33 mouse cellular contexts compared by ENCODE assay signal in genomic region chr14:55777806-55778205, GRCm38 (mm10). TPM values are rescaled to one million over a fixed set of nuclear protein-coding genes. Genes with fewer than 3 reads are reported as not detected.
DNase-seq lines count a peak whose midpoint lies in the region; ATAC-seq and TF ChIP-seq lines count a peak whose summit lies in the region.
"Had no signal": no experiment of that assay in that cellular context is flagged by ENCODE, and none has a peak within 500 bp of the region (broad histone marks: within the 10 kb centered on the region; RNA-seq: fewer than 3 reads in every experiment).

No protein-coding gene starts in this region.

- intact Hi-C loops in heart, adult 2 months (cut with DNase I): no loop called here

- H3K27me3 ChIP-seq in heart, adult 2 months (ENCODE audit: control insufficient read depth, insufficient read depth, low read length): no peaks in the 10 kb centered on the region
- peaks cover 17% of the 10 kb centered on the region for H3K27me3 ChIP-seq in heart, embryonic 12.5 days (replicated peaks)
- H3K27me3 ChIP-seq in kidney, embryonic 14.5 days (ENCODE audit: control insufficient read depth, insufficient read depth, low read length): peaks cover 7% of the 10 kb centered on the region; the same call in 1 of the 2 replicates
- peaks cover 10% of the 10 kb centered on the region for H3K27me3 ChIP-seq in forebrain, embryonic 11.5 days (ENCODE audit: control insufficient read depth, insufficient read depth, low read length)

- no peak overlapping the region for H3K4me3 ChIP-seq in heart, adult 2 months
- H3K4me3 ChIP-seq in heart, embryonic 12.5 days: no peak overlapping the region
- no peak overlapping the region for H3K4me3 ChIP-seq in kidney, embryonic 14.5 days (ENCODE audit: low read length)
- no peak overlapping the region for H3K4me3 ChIP-seq in forebrain, embryonic 11.5 days (ENCODE audit: low read depth, low read length)
- H3K4me3 ChIP-seq: embryonic facial prominence, embryonic 12.5 days; forebrain, embryonic 15.5 days; hindbrain, embryonic 13.5 days; kidney, embryonic 15.5 days; layer of hippocampus, adult 2 months; limb, embryonic 13.5 days; liver, embryonic 13.5 days; midbrain, embryonic 10.5 days; myocyte; neural tube, embryonic 12.5 days had no signal

- peak overlapping the region; percentile 17 for H3K27ac ChIP-seq in heart, adult 2 months
- no peak overlapping the region for H3K27ac ChIP-seq in heart, embryonic 12.5 days (ENCODE audit: poor library complexity, severe bottlenecking)
- no peak overlapping the region for H3K27ac ChIP-seq in kidney, embryonic 14.5 days (ENCODE audit: low read depth, low read length)
- H3K27ac ChIP-seq in forebrain, embryonic 11.5 days (ENCODE audit: low read depth, low read length): no peak overlapping the region
- H3K27ac ChIP-seq: embryonic facial prominence, embryonic 12.5 days; forebrain, embryonic 15.5 days; hindbrain, embryonic 13.5 days; kidney, embryonic 15.5 days; layer of hippocampus, adult 2 months; limb, embryonic 13.5 days; liver, embryonic 13.5 days; macrophage; midbrain, embryonic 10.5 days; neural tube, embryonic 12.5 days had no signal

- peak in 1 of 2 experiments; percentile 17 for DNase-seq in heart, adult 2 months
- peak; percentile 5 for DNase-seq in kidney, postnatal 10 days
- peak; percentile 3 for DNase-seq in thymus, postnatal 4 days
- no peak for DNase-seq in thymus, postnatal 36 days
- no peak for DNase-seq in forebrain, embryonic 11.5 days (ENCODE audit: low spot score)
- DNase-seq: adrenal gland, adult 8-10 months; cerebellum, adult 11-12 months; cerebellum, adult 9-11 months; embryo, embryonic 11 days; kidney, adult 11 months; kidney, postnatal 36 days; liver, embryonic 13.5 days; lung, adult 18-20 months; lung, postnatal 10 days; right cerebral cortex, adult 18-20 months; spleen, adult 18-20 months; thymus, adult 2 months had no signal

- H3K9me3 ChIP-seq in heart, embryonic 12.5 days (replicated peaks): no peaks in the 10 kb centered on the region
- no peaks in the 10 kb centered on the region for H3K9me3 ChIP-seq in kidney, embryonic 14.5 days (ENCODE audit: control insufficient read depth, low read length)
- H3K9me3 ChIP-seq in forebrain, embryonic 11.5 days (ENCODE audit: control insufficient read depth, low read length): no peaks in the 10 kb centered on the region
- H3K9me3 ChIP-seq: embryonic facial prominence, embryonic 12.5 days; forebrain, embryonic 15.5 days; hindbrain, embryonic 13.5 days; kidney, embryonic 15.5 days; limb, embryonic 13.5 days; liver, embryonic 13.5 days; midbrain, embryonic 10.5 days; neural tube, embryonic 12.5 days had no signal

- H3K4me1 ChIP-seq in heart, adult 2 months (ENCODE audit: control insufficient read depth, insufficient read depth, low read length): peaks cover 7% of the 10 kb centered on the region
- H3K4me1 ChIP-seq in heart, embryonic 12.5 days (replicated peaks): peaks cover 25% of the 10 kb centered on the region
- H3K4me1 ChIP-seq in kidney, embryonic 14.5 days (ENCODE audit: control insufficient read depth, insufficient read depth, low read length): peaks cover 4% of the 10 kb centered on the region; the same call in 1 of the 2 replicates
- H3K4me1 ChIP-seq in forebrain, embryonic 11.5 days (replicated peaks; ENCODE audit: control insufficient read depth, insufficient read depth, low read length): no peaks in the 10 kb centered on the region
- H3K4me1 ChIP-seq: forebrain, embryonic 15.5 days; neural tube, embryonic 12.5 days had no signal

- H3K4me2 ChIP-seq in heart, embryonic 12.5 days: no peak overlapping the region
- no peak overlapping the region for H3K4me2 ChIP-seq in kidney, embryonic 14.5 days (replicated peaks; ENCODE audit: low read depth, low read length)
- no peak overlapping the region for H3K4me2 ChIP-seq in forebrain, embryonic 11.5 days (ENCODE audit: low read depth, low read length, severe bottlenecking)
- H3K4me2 ChIP-seq: embryonic facial prominence, embryonic 12.5 days; forebrain, embryonic 15.5 days; hindbrain, embryonic 13.5 days; kidney, embryonic 15.5 days; limb, embryonic 13.5 days; liver, embryonic 13.5 days; neural tube, embryonic 12.5 days had no signal

- no peak for ATAC-seq in heart, embryonic 12.5 days (ENCODE audit: insufficient number of reproducible peaks, low FRiP score)
- ATAC-seq in kidney, embryonic 14.5 days (ENCODE audit: low FRiP score, low TSS enrichment): no peak
- no peak for ATAC-seq in forebrain, embryonic 11.5 days (replicated peaks; ENCODE audit: low FRiP score)
- ATAC-seq: activated CD4-positive, CD25-positive, alpha-beta regulatory T cell, adult 4 months; forebrain, embryonic 15.5 days; midbrain, embryonic 16.5 days had no signal

- H3K36me3 ChIP-seq in heart, adult 2 months (ENCODE audit: control insufficient read depth, insufficient read depth, low read length): no peaks in the 10 kb centered on the region; the same call in 1 of the 2 replicates
- H3K36me3 ChIP-seq in heart, embryonic 12.5 days: peaks cover 29% of the 10 kb centered on the region
- H3K36me3 ChIP-seq in kidney, embryonic 14.5 days (ENCODE audit: control insufficient read depth, insufficient read depth, low read length): no peaks in the 10 kb centered on the region
- H3K36me3 ChIP-seq in forebrain, embryonic 11.5 days (ENCODE audit: control insufficient read depth, insufficient read depth, low read length): no peaks in the 10 kb centered on the region
- H3K36me3 ChIP-seq: embryonic facial prominence, embryonic 12.5 days; forebrain, embryonic 15.5 days; hindbrain, embryonic 13.5 days; liver, embryonic 13.5 days; midbrain, embryonic 10.5 days; neural tube, embryonic 12.5 days had no signal

- no peak for TF ChIP-seq POLR2A in heart, adult 2 months (IDR thresholded peaks at IDR 0.05; ENCODE audit: insufficient read depth, low read depth, low read length)

- H3K79me2 ChIP-seq in heart, adult 2 months (replicated peaks; ENCODE audit: control insufficient read depth, insufficient read depth, low read length): no peaks in the 10 kb centered on the region

- TF ChIP-seq CTCF in heart, adult 2 months (IDR thresholded peaks at IDR 0.05): no peak

- 81% methylated on average over 11 of the region's 11 CpGs for WGBS in heart, adult 2 months
- 83% methylated on average over 11 of the region's 11 CpGs for WGBS in heart, embryonic 12.5 days
- 91% methylated on average over 11 of the region's 11 CpGs for WGBS in kidney, embryonic 14.5 days
- 92% methylated on average over 11 of the region's 11 CpGs for WGBS in forebrain, embryonic 11.5 days

- H3K9ac ChIP-seq in heart, adult 2 months (ENCODE audit: low read depth, low read length): no peak overlapping the region
- no peak overlapping the region for H3K9ac ChIP-seq in heart, embryonic 12.5 days
- no peak overlapping the region for H3K9ac ChIP-seq in kidney, embryonic 14.5 days (ENCODE audit: low read depth, low read length)
- H3K9ac ChIP-seq in forebrain, embryonic 11.5 days (ENCODE audit: low read length): no peak overlapping the region
- H3K9ac ChIP-seq: embryonic facial prominence, embryonic 12.5 days; forebrain, embryonic 15.5 days; hindbrain, embryonic 13.5 days; kidney, embryonic 15.5 days; limb, embryonic 13.5 days; liver, embryonic 13.5 days; neural tube, embryonic 12.5 days had no signal

- no peak for TF ChIP-seq EP300 in heart, adult 2 months (IDR thresholded peaks at IDR 0.05; ENCODE audit: insufficient read depth, low read depth, low read length)

RNA-seq across cellular contexts. Expression of gene Adcy4, which starts 6.1 kb away (rescaled TPM):
- 10 to 100 TPM; 16.1 to 20.3 TPM for total RNA-seq in heart, adult 2 months (2021)
- polyA plus RNA-seq in heart, adult 2 months (2012; rRNA removed): 36.5 and 40.0 TPM in 2 replicates
- polyA plus RNA-seq in heart, embryonic 12.5 days (2016; fragmentation: Nextera tagmentation; extraction: Ambion mirVana): 24.4 and 26.2 TPM in 2 replicates
- polyA plus RNA-seq in kidney, embryonic 14.5 days (2014; fragmentation: Nextera tagmentation; extraction: Ambion mirVana): 7.8 and 10.4 TPM in 2 replicates
- polyA plus RNA-seq in forebrain, embryonic 11.5 days (2014; fragmentation: Nextera tagmentation; extraction: Ambion mirVana): 6.1 and 7.2 TPM in 2 replicates
- total RNA-seq: CH12.LX had no signal

RNA-seq across cellular contexts. Expression of gene Ripk3, which starts 10.9 kb away (rescaled TPM):
- 1 to 10 TPM; 2.2 to 2.4 TPM for total RNA-seq in heart, adult 2 months (2021)
- polyA plus RNA-seq in heart, adult 2 months (2012; rRNA removed): 3.5 and 4.1 TPM in 2 replicates
- polyA plus RNA-seq in heart, embryonic 12.5 days (2016; fragmentation: Nextera tagmentation; extraction: Ambion mirVana): 19.7 and 20.3 TPM in 2 replicates
- 38.1 and 43.3 TPM in 2 replicates for polyA plus RNA-seq in kidney, embryonic 14.5 days (2014; fragmentation: Nextera tagmentation; extraction: Ambion mirVana)
- polyA plus RNA-seq in forebrain, embryonic 11.5 days (2014; fragmentation: Nextera tagmentation; extraction: Ambion mirVana): 6.6 and 9.7 TPM in 2 replicates

RNA-seq across cellular contexts. Expression of gene Ltb4r1, which starts 12.0 kb away (rescaled TPM):
- under 1 TPM; 0.34 to 0.36 TPM for total RNA-seq in heart, adult 2 months (2021)
- 0.76 TPM in 2 replicates for polyA plus RNA-seq in heart, adult 2 months (2012; rRNA removed)
- polyA plus RNA-seq in heart, embryonic 12.5 days (2016; fragmentation: Nextera tagmentation; extraction: Ambion mirVana): 0.49 and 0.76 TPM in 2 replicates
- polyA plus RNA-seq in kidney, embryonic 14.5 days (2014; fragmentation: Nextera tagmentation; extraction: Ambion mirVana): 0.23 TPM in 1 of 2 replicates, not detected in the other
- 0.45 TPM in 1 of 2 replicates, not detected in the other for polyA plus RNA-seq in forebrain, embryonic 11.5 days (2014; fragmentation: Nextera tagmentation; extraction: Ambion mirVana)
- total RNA-seq: layer of hippocampus, adult 2 months had no signal
- polyA plus RNA-seq: forebrain, embryonic 15.5 days had no signal

RNA-seq across cellular contexts. Expression of gene Ltb4r2, which starts 16.6 kb away (rescaled TPM):
- total RNA-seq in heart, adult 2 months (2021): under 1 TPM in 1 of 2 experiments, not detected in 1; 0.20 TPM
- 0.06 and 0.20 TPM in 2 replicates for polyA plus RNA-seq in heart, adult 2 months (2012; rRNA removed)
- 0.49 and 0.54 TPM in 2 replicates for polyA plus RNA-seq in heart, embryonic 12.5 days (2016; fragmentation: Nextera tagmentation; extraction: Ambion mirVana)
- 0.08 and 0.39 TPM in 2 replicates for polyA plus RNA-seq in kidney, embryonic 14.5 days (2014; fragmentation: Nextera tagmentation; extraction: Ambion mirVana)
- polyA plus RNA-seq in forebrain, embryonic 11.5 days (2014; fragmentation: Nextera tagmentation; extraction: Ambion mirVana): 0.32 and 0.43 TPM in 2 replicates
- total RNA-seq: gastrocnemius, adult 18-20 months had no signal
- polyA plus RNA-seq: macrophage had no signal

RNA-seq across cellular contexts. Expression of gene Cideb, which starts 19.5 kb away (rescaled TPM):
- under 1 TPM; 0.81 to 0.98 TPM for total RNA-seq in heart, adult 2 months (2021)
- 6.7 and 8.1 TPM in 2 replicates for polyA plus RNA-seq in heart, adult 2 months (2012; rRNA removed)
- polyA plus RNA-seq in heart, embryonic 12.5 days (2016; fragmentation: Nextera tagmentation; extraction: Ambion mirVana): 1.0 and 1.2 TPM in 2 replicates
- polyA plus RNA-seq in kidney, embryonic 14.5 days (2014; fragmentation: Nextera tagmentation; extraction: Ambion mirVana): 2.9 and 3.6 TPM in 2 replicates
- polyA plus RNA-seq in forebrain, embryonic 11.5 days (2014; fragmentation: Nextera tagmentation; extraction: Ambion mirVana): not detected in 2 replicates
- total RNA-seq: gastrocnemius, adult 18-20 months had no signal
- polyA plus RNA-seq: activated CD4-positive, CD25-positive, alpha-beta regulatory T cell, adult 4 months had no signal

Comparison
In these comparisons a context has a peak if more than half of its experiments do, and no peak if none do; other contexts are left out.
1. DNase-seq: peak in kidney, postnatal 10 days (single experiment) and thymus, postnatal 4 days (single experiment); none in thymus, postnatal 36 days (0 of 2) and forebrain, embryonic 11.5 days (single experiment).